Comparison of ENCODE assay signal across 24 mouse cellular contexts in genomic region chr2:19319284-19319683, GRCm38 (mm10).
"Had no signal": no experiment of that assay in that cellular context is flagged by ENCODE, and none has a peak within 500 bp of the region (broad histone marks: within the 10 kb centered on the region; RNA-seq: fewer than 3 reads in every experiment).

No protein-coding gene starts in this region.

- H3K27me3 ChIP-seq: heart, embryonic 13.5 days; heart, embryonic 15.5 days; hindbrain, embryonic 13.5 days; hindbrain, embryonic 15.5 days; kidney, embryonic 15.5 days; limb, embryonic 13.5 days; limb, embryonic 15.5 days; liver, embryonic 12.5 days had no signal

- H3K4me1 ChIP-seq: heart, embryonic 13.5 days; heart, embryonic 15.5 days; hindbrain, embryonic 13.5 days; hindbrain, embryonic 15.5 days; kidney, embryonic 15.5 days; limb, embryonic 13.5 days; limb, embryonic 15.5 days had no signal

- ATAC-seq: hindbrain, postnatal 0 days; intestine, embryonic 16.5 days had no signal

- H3K9me3 ChIP-seq: heart, embryonic 15.5 days; limb, embryonic 15.5 days had no signal

- H3K27ac ChIP-seq: heart, embryonic 13.5 days; heart, embryonic 15.5 days; hindbrain, embryonic 13.5 days; hindbrain, embryonic 15.5 days; hindbrain, postnatal 0 days; kidney, embryonic 15.5 days; kidney, postnatal 0 days; limb, embryonic 13.5 days; limb, embryonic 15.5 days; liver, embryonic 12.5 days had no signal

- H3K9ac ChIP-seq: heart, embryonic 13.5 days; heart, embryonic 15.5 days; hindbrain, embryonic 13.5 days; hindbrain, embryonic 15.5 days; kidney, embryonic 15.5 days; limb, embryonic 13.5 days; limb, embryonic 15.5 days; liver, embryonic 12.5 days had no signal

- H3K36me3 ChIP-seq: heart, embryonic 13.5 days; heart, embryonic 15.5 days; hindbrain, embryonic 15.5 days; kidney, embryonic 15.5 days; limb, embryonic 13.5 days; limb, embryonic 15.5 days; liver, embryonic 12.5 days had no signal

- DNase-seq: gastrocnemius, postnatal 14 days; gastrocnemius, postnatal 36 days; heart, adult 18-20 months; heart, postnatal 14 days; heart, postnatal 36 days; kidney, adult 11 months; kidney, adult 2 months; kidney, adult 9 months; kidney, postnatal 14 days; kidney, postnatal 36 days; layer of hippocampus, adult 9-11 months; layer of hippocampus, postnatal 36 days; left cerebral cortex, postnatal 4 days had no signal

- H3K4me3 ChIP-seq: heart, embryonic 13.5 days; heart, embryonic 15.5 days; hindbrain, embryonic 13.5 days; hindbrain, embryonic 15.5 days; kidney, embryonic 15.5 days; limb, embryonic 13.5 days; limb, embryonic 15.5 days; liver, embryonic 12.5 days had no signal
